Mouse (Mus musculus) liver, embryonic 13.5 days (tissue): Measurements from ENCODE around the gene Sult1a1. TPM values are rescaled to one million over a fixed set of nuclear protein-coding genes. Genes with fewer than 3 reads are reported as not detected.

Source experiments
- ATAC-seq: fragments of 200-750 bp; cut with Nextera tagmentation; 2 replicates; pipeline ENCODE4 v1.8.0; 2017; ENCODE audit warnings: low read depth, mild to moderate bottlenecking, moderate number of reproducible peaks, moderate library complexity
- DNase-seq: peaks from one replicate; pipeline ENCODE4 v3.0.0; 2022
- H3K27ac ChIP-seq: fragments of 300-500 bp; sonication (generic); 2 replicates; pipeline ENCODE4 v1.5.1; 2015; ENCODE audit warnings: moderate library complexity, mild to moderate bottlenecking, inconsistent platforms
- H3K27me3 ChIP-seq: fragments of 300-500 bp; sonication (generic); 2 replicates; pipeline ENCODE4 v1.6.1; 2015; ENCODE audit warnings: mild to moderate bottlenecking, inconsistent platforms
- H3K36me3 ChIP-seq: fragments of 300-500 bp; sonication (generic); 2 replicates; pipeline ENCODE4 v1.6.1; 2015; ENCODE audit warnings: mild to moderate bottlenecking, inconsistent platforms
- H3K4me1 ChIP-seq: fragments of 300-500 bp; sonication (generic); replicated peaks from 2 replicates; pipeline ENCODE4 v1.6.1; 2015; ENCODE audit warnings: inconsistent platforms
- H3K4me2 ChIP-seq: fragments of 300-500 bp; sonication (generic); 2 replicates; pipeline ENCODE4 v1.6.1; 2015; ENCODE audit warnings: inconsistent platforms, mild to moderate bottlenecking, moderate library complexity
- H3K4me3 ChIP-seq: fragments of 300-500 bp; sonication (generic); replicated peaks from 2 replicates; pipeline ENCODE4 v1.5.1; 2015; ENCODE audit warnings: mild to moderate bottlenecking, inconsistent platforms
- H3K9ac ChIP-seq: fragments of 300-500 bp; sonication (generic); 2 replicates; pipeline ENCODE4 v1.6.1; 2015; ENCODE audit warnings: mild to moderate bottlenecking, inconsistent platforms
- H3K9me3 ChIP-seq: fragments of 300-500 bp; sonication (generic); replicated peaks from 2 replicates; pipeline ENCODE4 v1.6.1; 2016; ENCODE audit warnings: inconsistent platforms
- WGBS: fragments of 180-500 bp; shearing (Covaris S2); methylation state at CpG from one replicate; pipeline ENCODE4 v1.1.7; 2015; ENCODE audit not compliant: insufficient replicate concordance; 5-methylcytosine and 5-hydroxymethylcytosine counted together
- polyA plus RNA-seq: library from polyadenylated mRNA; unstranded; fragments of >200 nt; fragmentation: Nextera tagmentation; extraction: Ambion mirVana; gene quantifications from 2 replicates; pipeline ENCODE4 v1.2.1, GENCODE M21; 2015

Sult1a1 gene
- 1.8 and 2.0 TPM in 2 replicates for polyA plus RNA-seq

DNA sequence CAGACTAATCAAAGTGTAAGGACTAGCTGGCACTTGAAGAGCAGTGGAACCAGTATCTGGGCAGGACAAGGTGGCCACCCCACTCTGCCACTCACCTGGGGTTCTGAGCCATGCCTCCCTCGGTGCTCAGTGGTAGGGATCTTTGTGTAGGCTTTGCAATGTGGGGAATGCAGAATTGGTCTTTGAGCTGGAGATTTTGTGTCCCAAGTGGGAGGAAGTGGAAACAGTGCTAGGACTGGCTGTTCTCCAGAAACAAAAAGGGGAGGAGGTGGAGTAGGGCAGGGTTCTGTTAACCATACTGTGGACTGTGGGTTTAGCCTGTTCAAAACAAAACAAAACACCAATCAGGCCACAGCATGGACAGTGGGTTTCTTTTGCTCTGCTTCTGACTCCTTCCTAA lies at the start of gene Sult1a1:
Sult1a1 (minus strand) TSS at position 226 of the 400 bp plus-strand sequence.
- peaks cover 12% of the 10 kb centered on the region; the same call in 1 of the 2 replicates for H3K4me1 ChIP-seq
- peaks cover 33% of the 10 kb centered on the region for H3K36me3 ChIP-seq
- no peak within 1 kb of the TSS for H3K4me3 ChIP-seq
- H3K27me3 ChIP-seq: no peaks in the 10 kb centered on the region
- no peak within 1 kb of the TSS for H3K9ac ChIP-seq
- WGBS: 81% methylated on average over 1 of the region's 1 CpGs
- H3K4me2 ChIP-seq: no peak within 1 kb of the TSS
- H3K27ac ChIP-seq: peak within 1 kb of the TSS; percentile 15
- no peak for DNase-seq
- no peaks in the 10 kb centered on the region for H3K9me3 ChIP-seq
- 0 out of 2 replicates have a peak, but pooled peaks have one; percentile 24 for ATAC-seq

DNA sequence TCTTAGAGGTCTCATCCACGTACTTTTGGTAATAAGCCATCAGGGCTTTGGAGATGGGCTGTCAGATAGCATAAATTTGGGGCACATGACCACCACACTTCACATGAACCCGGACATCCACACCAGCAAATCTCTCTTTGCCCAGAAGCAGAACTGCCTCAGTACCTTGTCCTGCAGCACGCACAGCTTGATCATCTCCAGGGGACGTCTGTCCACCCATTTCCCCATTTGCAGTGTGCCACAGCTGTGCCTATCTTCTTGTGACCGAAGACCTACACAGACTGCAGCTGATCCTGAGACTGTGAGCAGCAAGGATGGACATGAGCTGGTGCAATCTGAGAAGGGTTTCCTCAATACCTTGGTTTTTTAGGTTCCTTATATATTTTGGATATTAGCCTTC lies 49.4 kb upstream of the Sult1a1 start:
- ATAC-seq (no peak), DNase-seq (no peak)
- H3K4me2 ChIP-seq: no peak overlapping the region
- H3K27me3 ChIP-seq: no peaks in the 10 kb centered on the region
- H3K9me3 ChIP-seq: no peaks in the 10 kb centered on the region
- H3K4me1 ChIP-seq: no peaks in the 10 kb centered on the region
- no peak overlapping the region for H3K27ac ChIP-seq
- H3K36me3 ChIP-seq: no peaks in the 10 kb centered on the region
- 37% methylated on average over 5 of the region's 5 CpGs for WGBS
- no peak overlapping the region for H3K4me3 ChIP-seq
- no peak overlapping the region for H3K9ac ChIP-seq

GRCm38 (mm10) chr7:126725077-126725476 lies 48.8 kb upstream of the Sult1a1 start:
- Histone ChIP-seq H3K4me1 (no peaks in the 10 kb centered on the region), H3K9me3 (no peaks in the 10 kb centered on the region), H3K36me3 (no peaks in the 10 kb centered on the region), H3K27me3 (no peaks in the 10 kb centered on the region), H3K4me2 (no peak overlapping the region), H3K27ac (no peak overlapping the region), H3K4me3 (no peak overlapping the region), H3K9ac (no peak overlapping the region)
- ATAC-seq (no peak), DNase-seq (no peak)
- 30% methylated on average over 3 of the region's 3 CpGs for WGBS

DNA sequence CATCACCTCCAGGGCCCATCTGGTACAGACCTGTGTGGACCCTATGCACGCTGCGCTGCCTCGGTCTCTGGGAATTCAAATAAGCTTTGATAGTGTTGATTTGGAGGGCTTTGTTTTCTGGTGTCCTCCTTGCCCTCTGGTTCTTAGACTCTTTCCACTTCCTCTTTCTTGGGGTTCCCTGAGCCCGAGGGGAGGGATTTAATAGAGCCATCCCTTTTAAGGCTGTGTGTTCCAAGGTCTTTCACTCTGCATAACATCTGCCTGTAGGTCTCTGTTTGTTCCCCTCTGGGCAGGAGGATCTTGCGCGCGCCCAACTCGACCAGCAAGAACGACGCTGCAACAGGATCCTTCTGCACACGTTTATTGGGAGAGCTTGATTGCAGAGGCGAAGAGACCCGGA lies 45.4 kb upstream of the Sult1a1 start:
- Histone ChIP-seq H3K4me1 (no peaks in the 10 kb centered on the region), H3K9me3 (no peaks in the 10 kb centered on the region), H3K4me3 (no peak overlapping the region), H3K27ac (no peak overlapping the region), H3K9ac (no peak overlapping the region), H3K4me2 (no peak overlapping the region), H3K27me3 (no peaks in the 10 kb centered on the region), H3K36me3 (no peaks in the 10 kb centered on the region)
- WGBS: 76% methylated on average over 13 of the region's 13 CpGs
- ATAC-seq (no peak), DNase-seq (no peak)

DNA sequence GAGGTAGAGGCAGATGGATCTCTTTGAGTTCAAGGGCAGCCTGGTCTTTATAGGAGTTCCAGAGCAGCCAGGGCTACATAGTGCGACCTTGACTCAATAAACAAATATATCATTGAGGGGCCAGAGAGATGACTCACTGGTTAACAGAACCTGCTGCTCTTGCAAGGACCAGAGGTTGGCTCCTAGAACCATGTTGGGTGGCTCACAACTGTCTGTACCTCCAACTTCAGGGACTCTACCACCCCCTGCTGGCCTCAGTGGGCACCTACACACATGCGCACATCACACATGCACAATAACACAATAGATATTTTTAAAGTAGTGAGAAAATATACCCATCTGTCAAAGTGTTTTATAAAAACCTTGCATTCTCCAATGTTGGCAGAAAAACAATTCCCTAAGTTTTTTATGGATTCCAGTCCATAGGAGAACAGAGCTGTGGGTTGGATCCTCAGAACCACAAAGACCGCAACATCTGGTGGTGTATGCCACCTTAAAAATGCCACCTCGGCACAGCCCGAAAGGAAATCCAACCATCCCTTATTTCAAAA lies 42.6 kb upstream of the Sult1a1 start:
- H3K9me3 ChIP-seq: no peaks in the 10 kb centered on the region
- H3K4me1 ChIP-seq: no peaks in the 10 kb centered on the region
- no peaks in the 10 kb centered on the region for H3K36me3 ChIP-seq
- DNase-seq (no peak), ATAC-seq (no peak)
- H3K9ac ChIP-seq: no peak overlapping the region
- WGBS: 86% methylated on average over 5 of the region's 5 CpGs
- no peak overlapping the region for H3K4me2 ChIP-seq
- no peak overlapping the region for H3K4me3 ChIP-seq
- no peak overlapping the region for H3K27ac ChIP-seq
- no peaks in the 10 kb centered on the region for H3K27me3 ChIP-seq

GRCm38 (mm10) chr7:126717566-126717965 lies 41.3 kb upstream of the Sult1a1 start:
- Histone ChIP-seq H3K36me3 (no peaks in the 10 kb centered on the region), H3K4me1 (no peaks in the 10 kb centered on the region), H3K27ac (no peak overlapping the region), H3K9me3 (no peaks in the 10 kb centered on the region), H3K27me3 (no peaks in the 10 kb centered on the region), H3K4me3 (no peak overlapping the region), H3K9ac (no peak overlapping the region), H3K4me2 (no peak overlapping the region)
- DNase-seq (no peak), ATAC-seq (no peak)
- 79% methylated on average over 3 of the region's 3 CpGs for WGBS

- H3K4me3 ChIP-seq: no peak overlapping the region
- H3K36me3 ChIP-seq: no peaks in the 10 kb centered on the region
- H3K4me2 ChIP-seq: no peak overlapping the region
- no peak overlapping the region for H3K9ac ChIP-seq
- no peaks in the 10 kb centered on the region for H3K27me3 ChIP-seq
- ATAC-seq (no peak), DNase-seq (no peak)
- no peak overlapping the region for H3K27ac ChIP-seq
- 78% methylated on average over 4 of the region's 4 CpGs for WGBS
- H3K9me3 ChIP-seq: no peaks in the 10 kb centered on the region
- no peaks in the 10 kb centered on the region for H3K4me1 ChIP-seq
Observed at GRCm38 (mm10) chr7:126715679-126716078, 39.4 kb upstream of the Sult1a1 start.

GRCm38 (mm10) chr7:126711910-126712309 lies 35.7 kb upstream of the Sult1a1 start:
- no peak overlapping the region for H3K4me2 ChIP-seq
- peaks cover 6% of the 10 kb centered on the region for H3K4me1 ChIP-seq
- no peak overlapping the region for H3K9ac ChIP-seq
- no peaks in the 10 kb centered on the region for H3K27me3 ChIP-seq
- no peak for ATAC-seq
- H3K9me3 ChIP-seq: no peaks in the 10 kb centered on the region
- no peak overlapping the region for H3K27ac ChIP-seq
- no peak overlapping the region for H3K4me3 ChIP-seq
- no peaks in the 10 kb centered on the region for H3K36me3 ChIP-seq
- 64% methylated on average over 3 of the region's 3 CpGs for WGBS
- no peak for DNase-seq

GRCm38 (mm10) chr7:126710266-126710665 lies 34.0 kb upstream of the Sult1a1 start:
- Histone ChIP-seq H3K27ac (no peak overlapping the region), H3K4me3 (no peak overlapping the region), H3K36me3 (no peaks in the 10 kb centered on the region), H3K27me3 (0 out of 2 replicates have a peak, but pooled peaks cover 5% of the 10 kb centered on the region), H3K4me1 (peaks cover 6% of the 10 kb centered on the region), H3K4me2 (no peak overlapping the region), H3K9ac (no peak overlapping the region), H3K9me3 (no peaks in the 10 kb centered on the region)
- DNase-seq (no peak), ATAC-seq (no peak)
- whole genome bisulfite sequencing: 29% methylated on average over 4 of the region's 4 CpGs

- H3K9ac ChIP-seq: no peak overlapping the region
- ATAC-seq (no peak), DNase-seq (no peak)
- peaks cover 24% of the 10 kb centered on the region for H3K27me3 ChIP-seq
- H3K4me3 ChIP-seq: no peak overlapping the region
- no peaks in the 10 kb centered on the region for H3K36me3 ChIP-seq
- H3K4me2 ChIP-seq: no peak overlapping the region
- H3K4me1 ChIP-seq: peaks cover 25% of the 10 kb centered on the region
- no peak overlapping the region for H3K27ac ChIP-seq
- WGBS: 69% methylated on average over 10 of the region's 10 CpGs
- no peaks in the 10 kb centered on the region for H3K9me3 ChIP-seq
Observed at GRCm38 (mm10) chr7:126708175-126708952, 32.1 kb upstream of the Sult1a1 start.

- ATAC-seq: no peak; the same call in 1 of the 2 replicates
Observed at GRCm38 (mm10) chr7:126707442-126708174, 31.4 kb upstream of the Sult1a1 start, which contains the start of gene Coro1a. TSS of gene Coro1a (minus strand) at chr7:126707787.

More at GRCm38 (mm10) chr7:126707442-126708174, 31.4 kb upstream of the Sult1a1 start, which contains the start of gene Coro1a:
- Histone ChIP-seq H3K4me3 (no peak within 1 kb of the TSS), H3K9me3 (no peaks in the 10 kb centered on the region), H3K4me1 (peaks cover 28% of the 10 kb centered on the region), H3K27me3 (peaks cover 32% of the 10 kb centered on the region), H3K36me3 (no peaks in the 10 kb centered on the region), H3K4me2 (no peak within 1 kb of the TSS), H3K27ac (no peak within 1 kb of the TSS), H3K9ac (no peak within 1 kb of the TSS)
- DNase-seq: no peak
- WGBS: 49% methylated on average over 19 of the region's 19 CpGs
